Mouse (Mus musculus): ENCODE data around the gene Exph5. TPM values are rescaled to one million over a fixed set of nuclear protein-coding genes. Genes with fewer than 3 reads are reported as not detected.

The Exph5 gene
- polyA plus RNA-seq, 1 experiment from 2014 or later = 0.50 TPM

DNA sequence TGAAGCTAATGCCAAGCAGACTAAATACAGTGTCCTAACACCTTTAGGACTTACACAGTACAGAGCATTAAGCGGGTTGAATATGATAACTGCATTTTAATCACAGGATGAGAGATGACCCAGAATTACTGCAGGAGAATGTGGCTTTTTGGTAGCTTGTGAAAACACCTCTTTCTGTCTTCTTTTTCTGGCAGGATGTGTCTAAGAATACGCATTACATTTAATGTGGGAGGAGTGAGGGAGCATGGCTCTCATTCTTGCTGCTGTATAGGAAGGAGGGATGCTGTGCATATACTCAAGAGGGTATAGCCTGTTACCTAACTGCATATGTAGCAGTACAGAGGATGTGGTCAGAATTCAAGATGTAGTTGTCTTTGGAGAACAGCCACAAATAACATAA is 26.7 kb downstream of the Exph5 start:
- no peak overlapping the region for H3K4me2 ChIP-seq (ENCODE audit: low read depth, low read length)
- WGBS = 97% methylated on average over 2 of the region's 2 CpGs
- no peak for ATAC-seq (ENCODE audit: low read depth)
- H3K9me3 ChIP-seq (ENCODE audit: control insufficient read depth, low read length) = no peaks in the 10 kb centered on the region
- H3K4me1 ChIP-seq (ENCODE audit: control insufficient read depth, insufficient read depth, low read length) = no peaks in the 10 kb centered on the region
- no peak overlapping the region for H3K9ac ChIP-seq (replicated peaks; ENCODE audit: low read depth, low read length)
- H3K36me3 ChIP-seq (ENCODE audit: control insufficient read depth, insufficient read depth, low read length) = no peaks in the 10 kb centered on the region
- H3K27ac ChIP-seq (ENCODE audit: low read depth, low read length) = no peak overlapping the region
- no peaks in the 10 kb centered on the region for H3K27me3 ChIP-seq (ENCODE audit: control insufficient read depth, insufficient read depth, low read length)
- H3K4me3 ChIP-seq (ENCODE audit: low read depth, low read length) = no peak overlapping the region

- Histone ChIP-seq H3K4me1 (ENCODE audit: control insufficient read depth, insufficient read depth, low read length) (no peaks in the 10 kb centered on the region), H3K4me2 (ENCODE audit: low read depth, low read length) (no peak overlapping the region), H3K27ac (ENCODE audit: low read depth, low read length) (no peak overlapping the region), H3K9ac (replicated peaks; ENCODE audit: low read depth, low read length) (no peak overlapping the region), H3K4me3 (ENCODE audit: low read depth, low read length) (no peak overlapping the region), H3K27me3 (ENCODE audit: control insufficient read depth, insufficient read depth, low read length) (no peaks in the 10 kb centered on the region), H3K36me3 (ENCODE audit: control insufficient read depth, insufficient read depth, low read length) (no peaks in the 10 kb centered on the region), H3K9me3 (ENCODE audit: control insufficient read depth, low read length) (no peaks in the 10 kb centered on the region)
- 30% methylated on average over 6 of the region's 6 CpGs for WGBS
- ATAC-seq (ENCODE audit: low read depth) = no peak
Observed at GRCm38 (mm10) chr9:53329301-53330206, 28.1 kb downstream of the Exph5 start.

DNA sequence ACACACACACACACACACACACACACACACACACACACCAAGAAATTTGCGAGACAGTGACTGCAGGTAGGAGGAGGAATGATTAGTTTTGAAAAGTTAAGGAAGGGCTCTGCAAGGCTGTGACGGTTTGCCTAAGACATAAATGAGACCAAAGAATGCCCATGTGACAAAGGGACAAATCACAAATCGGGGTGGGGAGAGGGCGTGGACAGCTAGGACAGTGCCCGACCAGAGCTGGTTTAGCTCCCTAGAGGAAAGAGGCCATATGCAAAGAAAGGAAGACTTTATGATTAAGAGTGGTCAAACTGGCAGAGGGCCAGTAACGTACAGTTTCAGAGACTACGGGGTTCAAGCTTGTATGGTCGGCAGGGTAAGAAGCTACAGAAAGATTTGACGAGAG is 28.8 kb downstream of the Exph5 start:
- Histone ChIP-seq H3K9me3 (ENCODE audit: control insufficient read depth, low read length) (no peaks in the 10 kb centered on the region), H3K27me3 (ENCODE audit: control insufficient read depth, insufficient read depth, low read length) (no peaks in the 10 kb centered on the region), H3K4me1 (ENCODE audit: control insufficient read depth, insufficient read depth, low read length) (no peaks in the 10 kb centered on the region), H3K4me3 (ENCODE audit: low read depth, low read length) (no peak overlapping the region), H3K36me3 (ENCODE audit: control insufficient read depth, insufficient read depth, low read length) (no peaks in the 10 kb centered on the region), H3K9ac (replicated peaks; ENCODE audit: low read depth, low read length) (no peak overlapping the region), H3K4me2 (ENCODE audit: low read depth, low read length) (no peak overlapping the region), H3K27ac (ENCODE audit: low read depth, low read length) (no peak overlapping the region)
- WGBS = 79% methylated on average over 9 of the region's 9 CpGs
- ATAC-seq (ENCODE audit: low read depth) = no peak

DNA sequence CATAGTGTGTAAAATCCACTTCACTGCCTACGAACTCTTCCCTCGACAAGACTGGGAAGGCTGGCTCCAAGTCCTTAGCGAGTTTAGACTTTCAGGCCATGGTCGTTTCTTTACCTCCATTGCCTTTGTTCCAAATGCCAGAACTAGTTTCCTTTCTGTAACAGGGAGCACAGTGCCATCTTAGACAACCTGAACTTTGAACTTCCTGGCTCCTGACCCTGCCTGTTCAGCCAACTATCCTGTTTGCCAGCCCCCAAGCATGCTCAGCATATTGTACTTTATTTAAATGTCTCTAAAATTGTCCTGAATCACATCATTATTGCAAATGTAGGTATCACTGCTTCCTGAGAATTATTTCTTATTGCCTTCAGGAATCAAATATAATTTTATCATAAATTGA is 32.0 kb downstream of the Exph5 start:
- no peak overlapping the region for H3K4me2 ChIP-seq (ENCODE audit: low read depth, low read length)
- no peak overlapping the region for H3K4me3 ChIP-seq (ENCODE audit: low read depth, low read length)
- H3K4me1 ChIP-seq (ENCODE audit: control insufficient read depth, insufficient read depth, low read length) = no peaks in the 10 kb centered on the region
- no peak overlapping the region for H3K9ac ChIP-seq (replicated peaks; ENCODE audit: low read depth, low read length)
- WGBS = 78% methylated on average over 4 of the region's 4 CpGs
- no peaks in the 10 kb centered on the region for H3K9me3 ChIP-seq (ENCODE audit: control insufficient read depth, low read length)
- H3K36me3 ChIP-seq (ENCODE audit: control insufficient read depth, insufficient read depth, low read length) = no peaks in the 10 kb centered on the region
- H3K27me3 ChIP-seq (ENCODE audit: control insufficient read depth, insufficient read depth, low read length) = no peaks in the 10 kb centered on the region
- H3K27ac ChIP-seq (ENCODE audit: low read depth, low read length) = no peak overlapping the region
- ATAC-seq (ENCODE audit: low read depth) = no peak

DNA sequence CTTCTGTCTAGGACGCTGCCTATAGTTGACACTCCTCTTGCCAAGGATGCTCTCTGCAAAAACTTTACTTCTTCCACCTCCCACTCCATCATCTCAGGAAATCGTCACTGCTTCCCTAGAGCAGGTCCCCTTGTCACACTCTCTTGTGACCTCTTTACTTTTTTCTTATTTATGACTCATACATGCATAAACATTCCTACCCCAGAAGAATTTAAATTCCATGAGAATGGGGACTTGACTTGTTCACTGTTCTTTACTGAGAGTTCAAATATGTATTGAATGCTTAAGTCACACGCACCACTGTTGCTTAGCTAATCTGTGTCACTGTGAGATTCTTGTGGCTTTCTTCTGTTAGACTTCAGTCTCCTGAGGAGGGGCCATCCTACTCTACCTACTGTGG is 33.7 kb downstream of the Exph5 start:
- no peaks in the 10 kb centered on the region for H3K36me3 ChIP-seq (ENCODE audit: control insufficient read depth, insufficient read depth, low read length)
- no peak overlapping the region for H3K9ac ChIP-seq (replicated peaks; ENCODE audit: low read depth, low read length)
- no peaks in the 10 kb centered on the region for H3K27me3 ChIP-seq (ENCODE audit: control insufficient read depth, insufficient read depth, low read length)
- H3K27ac ChIP-seq (ENCODE audit: low read depth, low read length) = no peak overlapping the region
- no peak for ATAC-seq (ENCODE audit: low read depth)
- no peaks in the 10 kb centered on the region for H3K4me1 ChIP-seq (ENCODE audit: control insufficient read depth, insufficient read depth, low read length)
- H3K4me3 ChIP-seq (ENCODE audit: low read depth, low read length) = no peak overlapping the region
- H3K4me2 ChIP-seq (ENCODE audit: low read depth, low read length) = no peak overlapping the region
- H3K9me3 ChIP-seq (ENCODE audit: control insufficient read depth, low read length) = no peaks in the 10 kb centered on the region
- WGBS = 82% methylated on average over 3 of the region's 3 CpGs

DNA sequence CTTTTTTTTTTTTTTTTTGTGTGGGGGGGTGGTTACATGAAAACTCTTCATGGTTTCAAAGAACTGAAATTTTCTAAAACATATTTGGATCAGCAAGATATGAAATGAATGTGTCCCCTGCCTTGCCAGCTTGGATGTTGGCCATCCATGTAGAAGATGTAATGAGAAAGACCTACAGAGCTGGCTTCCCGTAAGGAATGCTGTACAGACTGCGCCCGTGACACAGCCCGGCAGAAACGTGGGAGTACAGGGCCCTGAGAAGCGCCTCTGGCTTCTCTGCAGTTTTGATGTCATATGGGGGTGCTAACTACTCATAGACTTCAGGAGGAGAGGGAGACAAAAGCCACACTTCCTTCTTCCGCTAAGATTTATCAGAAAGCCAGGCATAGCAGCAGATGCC is 38.1 kb downstream of the Exph5 start:
- Histone ChIP-seq H3K4me3 (ENCODE audit: low read depth, low read length) (no peak overlapping the region), H3K4me1 (ENCODE audit: control insufficient read depth, insufficient read depth, low read length) (0 out of 2 replicates have a peak, but pooled peaks cover 6% of the 10 kb centered on the region), H3K9ac (replicated peaks; ENCODE audit: low read depth, low read length) (no peak overlapping the region), H3K4me2 (ENCODE audit: low read depth, low read length) (no peak overlapping the region), H3K36me3 (ENCODE audit: control insufficient read depth, insufficient read depth, low read length) (no peaks in the 10 kb centered on the region), H3K27me3 (ENCODE audit: control insufficient read depth, insufficient read depth, low read length) (no peaks in the 10 kb centered on the region), H3K9me3 (ENCODE audit: control insufficient read depth, low read length) (no peaks in the 10 kb centered on the region), H3K27ac (ENCODE audit: low read depth, low read length) (no peak overlapping the region)
- ATAC-seq (ENCODE audit: low read depth) = no peak
- 93% methylated on average over 7 of the region's 7 CpGs for whole genome bisulfite sequencing

DNA sequence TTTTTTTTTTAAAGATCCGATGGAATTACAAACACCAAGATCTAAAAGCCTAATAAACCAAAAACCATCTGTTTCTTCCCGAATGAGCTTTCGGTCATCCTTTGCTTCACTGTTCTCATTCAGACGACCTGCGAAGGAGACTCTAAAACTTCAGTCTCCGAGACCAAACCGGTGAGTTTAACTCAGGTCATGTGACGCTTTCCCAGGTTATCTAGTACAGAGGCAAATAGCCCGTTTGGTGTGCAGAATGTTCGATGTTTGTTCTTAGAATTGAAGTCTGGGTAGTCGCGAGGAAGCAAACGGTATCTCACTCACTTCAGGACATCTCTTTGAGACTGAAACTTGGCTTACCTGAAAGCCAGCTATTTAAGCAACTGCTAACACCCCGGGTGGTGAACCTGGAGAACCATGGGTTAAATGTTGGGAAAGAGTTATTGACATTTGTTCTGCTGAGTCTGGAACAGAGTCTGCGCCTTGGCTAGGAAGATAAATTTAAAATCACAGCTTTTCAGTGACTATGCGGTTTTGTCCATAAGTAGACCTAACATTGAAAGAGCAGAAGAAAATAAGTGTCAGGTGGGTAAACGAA is 39.0 kb downstream of the Exph5 start:
- Histone ChIP-seq H3K4me1 (ENCODE audit: control insufficient read depth, insufficient read depth, low read length) (0 out of 2 replicates have a peak, but pooled peaks cover 6% of the 10 kb centered on the region), H3K4me2 (ENCODE audit: low read depth, low read length) (peak overlapping the region; percentile 77), H3K9ac (replicated peaks; ENCODE audit: low read depth, low read length) (no peak overlapping the region; the same call in 1 of the 2 replicates), H3K9me3 (ENCODE audit: control insufficient read depth, low read length) (no peaks in the 10 kb centered on the region), H3K36me3 (ENCODE audit: control insufficient read depth, insufficient read depth, low read length) (no peaks in the 10 kb centered on the region), H3K27ac (ENCODE audit: low read depth, low read length) (no peak overlapping the region), H3K4me3 (ENCODE audit: low read depth, low read length) (peak overlapping the region; percentile 37), H3K27me3 (ENCODE audit: control insufficient read depth, insufficient read depth, low read length) (no peaks in the 10 kb centered on the region)
- ATAC-seq (ENCODE audit: low read depth) = no peak
- WGBS = 42% methylated on average over 17 of the region's 17 CpGs

GRCm38 (mm10) chr9:53340969-53341368 is 39.5 kb downstream of the Exph5 start:
- ATAC-seq (ENCODE audit: low read depth) = no peak
- Histone ChIP-seq H3K4me2 (ENCODE audit: low read depth, low read length) (peak overlapping the region; percentile 77), H3K4me3 (ENCODE audit: low read depth, low read length) (peak overlapping the region; percentile 37), H3K36me3 (ENCODE audit: control insufficient read depth, insufficient read depth, low read length) (no peaks in the 10 kb centered on the region), H3K9me3 (ENCODE audit: control insufficient read depth, low read length) (no peaks in the 10 kb centered on the region), H3K4me1 (ENCODE audit: control insufficient read depth, insufficient read depth, low read length) (0 out of 2 replicates have a peak, but pooled peaks cover 6% of the 10 kb centered on the region), H3K27ac (ENCODE audit: low read depth, low read length) (no peak overlapping the region), H3K9ac (replicated peaks; ENCODE audit: low read depth, low read length) (peak overlapping the region; percentile 41; the same call in 1 of the 2 replicates), H3K27me3 (ENCODE audit: control insufficient read depth, insufficient read depth, low read length) (no peaks in the 10 kb centered on the region)
- WGBS = 10% methylated on average over 14 of the region's 14 CpGs

DNA sequence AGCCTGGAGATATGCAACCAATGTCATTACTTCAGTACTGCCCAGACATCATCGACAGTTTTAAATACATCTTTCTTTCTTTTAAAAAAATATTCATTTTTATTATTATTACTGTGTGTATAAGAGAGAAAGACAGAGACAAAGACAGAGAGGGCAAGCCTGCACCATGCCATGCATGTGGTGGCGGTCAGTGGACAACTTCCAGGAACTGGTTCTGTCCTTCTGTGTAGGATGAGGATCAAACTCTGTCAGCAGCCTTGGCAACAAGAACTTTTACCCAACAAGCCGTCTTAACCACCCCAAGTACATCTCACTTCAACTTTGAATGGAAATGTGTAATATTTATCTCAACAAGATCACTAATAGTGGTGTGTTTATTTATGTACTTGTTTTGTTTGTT is 40.5 kb downstream of the Exph5 start:
- no peak for ATAC-seq (ENCODE audit: low read depth)
- H3K4me2 ChIP-seq (ENCODE audit: low read depth, low read length) = no peak overlapping the region

More for the DNA sequence above, 40.5 kb downstream of the Exph5 start:
- 0 out of 2 replicates have a peak, but pooled peaks cover 6% of the 10 kb centered on the region for H3K4me1 ChIP-seq (ENCODE audit: control insufficient read depth, insufficient read depth, low read length)
- H3K36me3 ChIP-seq (ENCODE audit: control insufficient read depth, insufficient read depth, low read length) = no peaks in the 10 kb centered on the region
- 92% methylated on average over 3 of the region's 3 CpGs for WGBS
- no peak overlapping the region for H3K9ac ChIP-seq (replicated peaks; ENCODE audit: low read depth, low read length)
- H3K27me3 ChIP-seq (ENCODE audit: control insufficient read depth, insufficient read depth, low read length) = no peaks in the 10 kb centered on the region
- H3K27ac ChIP-seq (ENCODE audit: low read depth, low read length) = no peak overlapping the region
- no peaks in the 10 kb centered on the region for H3K9me3 ChIP-seq (ENCODE audit: control insufficient read depth, low read length)
- H3K4me3 ChIP-seq (ENCODE audit: low read depth, low read length) = no peak overlapping the region
